Mouse (Mus musculus) liver, embryonic 15.5 days (tissue): ENCODE results near the gene Gabrd. TPM values are rescaled to one million over a fixed set of nuclear protein-coding genes. Genes with fewer than 3 reads are reported as not detected.

ENCODE experiments used
- ATAC-seq: fragments of 200-750 bp; cut with Nextera tagmentation; 2 replicates; pipeline ENCODE4 v1.8.0; 2017; ENCODE audit warnings: moderate number of reproducible peaks, mild to moderate bottlenecking, moderate library complexity; ENCODE audit not compliant: insufficient read depth
- H3K27ac ChIP-seq: fragments of 300-500 bp; sonication (generic); replicated peaks from 2 replicates; pipeline ENCODE4 v1.5.1; 2015; ENCODE audit warnings: mild to moderate bottlenecking, inconsistent platforms
- H3K27me3 ChIP-seq: fragments of 300-500 bp; sonication (generic); 2 replicates; pipeline ENCODE4 v1.6.1; 2015; ENCODE audit warnings: mild to moderate bottlenecking, inconsistent platforms
- H3K36me3 ChIP-seq: fragments of 300-500 bp; sonication (generic); replicated peaks from 2 replicates; pipeline ENCODE4 v1.6.1; 2015; ENCODE audit warnings: moderate library complexity, mild to moderate bottlenecking, inconsistent platforms
- H3K4me1 ChIP-seq: fragments of 300-500 bp; sonication (generic); replicated peaks from 2 replicates; pipeline ENCODE4 v1.6.1; 2015; ENCODE audit warnings: inconsistent platforms
- H3K4me2 ChIP-seq: fragments of 300-500 bp; sonication (generic); 2 replicates; pipeline ENCODE4 v1.6.1; 2015; ENCODE audit warnings: moderate library complexity, mild to moderate bottlenecking, inconsistent platforms
- H3K4me3 ChIP-seq: fragments of 300-500 bp; sonication (generic); replicated peaks from 2 replicates; pipeline ENCODE4 v1.5.1; 2015; ENCODE audit warnings: mild to moderate bottlenecking, inconsistent platforms
- H3K9ac ChIP-seq: fragments of 300-500 bp; sonication (generic); 2 replicates; pipeline ENCODE4 v1.6.1; 2015; ENCODE audit warnings: moderate library complexity, mild to moderate bottlenecking, inconsistent platforms
- H3K9me3 ChIP-seq: fragments of 300-500 bp; sonication (generic); replicated peaks from 2 replicates; pipeline ENCODE4 v1.6.1; 2016; ENCODE audit warnings: inconsistent platforms
- WGBS: fragments of 180-500 bp; shearing (Covaris S2); methylation state at CpG from one replicate; pipeline ENCODE4 v1.1.7; 2015; ENCODE audit warnings: mixed read lengths; ENCODE audit not compliant: insufficient replicate concordance; 5-methylcytosine and 5-hydroxymethylcytosine counted together
- polyA plus RNA-seq: library from polyadenylated mRNA; unstranded; fragments of >200 nt; fragmentation: Nextera tagmentation; extraction: Ambion mirVana; gene quantifications from 2 replicates; pipeline ENCODE4 v1.2.1, GENCODE M21; 2015

Gene Gabrd
- polyA plus RNA-seq, 1 experiment from 2014 or later, result not detected

GRCm38 (mm10) chr4:155413641-155414335 lies 15.9 kb upstream of the Gabrd start:
- H3K9me3 ChIP-seq, result no peaks in the 10 kb centered on the region
- no peak overlapping the region for H3K4me3 ChIP-seq
- no peak for ATAC-seq
- no peaks in the 10 kb centered on the region for H3K4me1 ChIP-seq
- no peak overlapping the region for H3K27ac ChIP-seq
- H3K9ac ChIP-seq, result no peak overlapping the region
- H3K36me3 ChIP-seq, result no peaks in the 10 kb centered on the region
- H3K4me2 ChIP-seq, result no peak overlapping the region
- WGBS, result 73% methylated on average over 11 of the region's 11 CpGs
- peaks cover 13% of the 10 kb centered on the region for H3K27me3 ChIP-seq

GRCm38 (mm10) chr4:155412124-155412523 lies 14.2 kb upstream of the Gabrd start:
- H3K36me3 ChIP-seq, result no peaks in the 10 kb centered on the region
- no peak overlapping the region for H3K27ac ChIP-seq
- no peaks in the 10 kb centered on the region for H3K4me1 ChIP-seq
- no peak for ATAC-seq
- H3K9ac ChIP-seq, result no peak overlapping the region
- no peaks in the 10 kb centered on the region for H3K9me3 ChIP-seq
- peaks cover 26% of the 10 kb centered on the region for H3K27me3 ChIP-seq
- WGBS, result 65% methylated on average over 6 of the region's 6 CpGs
- no peak overlapping the region for H3K4me3 ChIP-seq
- H3K4me2 ChIP-seq, result no peak overlapping the region

- Histone ChIP-seq H3K4me3 (peak within 1 kb of the TSS; percentile 26), H3K36me3 (no peaks in the 10 kb centered on the region), H3K4me1 (no peaks in the 10 kb centered on the region), H3K27ac (no peak within 1 kb of the TSS), H3K9ac (no peak within 1 kb of the TSS), H3K27me3 (peaks cover 29% of the 10 kb centered on the region), H3K9me3 (no peaks in the 10 kb centered on the region), H3K4me2 (peak within 1 kb of the TSS; percentile 54)
- WGBS, result 2% methylated on average over 35 of the region's 35 CpGs
- ATAC-seq, result no peak
Observed at GRCm38 (mm10) chr4:155409058-155409776, 11.3 kb upstream of the Gabrd start, which contains the start of gene Cfap74. TSS of gene Cfap74 (plus strand) at chr4:155409190.

- Histone ChIP-seq H3K4me3 (0 out of 2 replicates have a peak overlapping the region, but pooled peaks have one; percentile 26), H3K4me2 (peak overlapping the region; percentile 54), H3K9me3 (no peaks in the 10 kb centered on the region), H3K27me3 (peaks cover 29% of the 10 kb centered on the region), H3K27ac (no peak overlapping the region), H3K36me3 (no peaks in the 10 kb centered on the region), H3K4me1 (no peaks in the 10 kb centered on the region), H3K9ac (no peak overlapping the region)
- ATAC-seq, result no peak
- WGBS, result 6% methylated on average over 8 of the region's 8 CpGs
Observed at GRCm38 (mm10) chr4:155408695-155409057, 10.8 kb upstream of the Gabrd start.

GRCm38 (mm10) chr4:155402489-155402888 lies 4.6 kb upstream of the Gabrd start:
- 52% methylated on average over 1 of the region's 1 CpGs for WGBS
- peaks cover 34% of the 10 kb centered on the region for H3K27me3 ChIP-seq
- no peak for ATAC-seq
- no peak overlapping the region for H3K9ac ChIP-seq
- H3K9me3 ChIP-seq, result no peaks in the 10 kb centered on the region
- no peak overlapping the region for H3K27ac ChIP-seq
- H3K4me2 ChIP-seq, result no peak overlapping the region
- H3K4me3 ChIP-seq, result no peak overlapping the region
- peaks cover 5% of the 10 kb centered on the region; the same call in 1 of the 2 replicates for H3K4me1 ChIP-seq
- no peaks in the 10 kb centered on the region for H3K36me3 ChIP-seq

GRCm38 (mm10) chr4:155401121-155401520 lies 3.2 kb upstream of the Gabrd start:
- Histone ChIP-seq H3K4me3 (no peak overlapping the region), H3K4me1 (peaks cover 5% of the 10 kb centered on the region; the same call in 1 of the 2 replicates), H3K36me3 (no peaks in the 10 kb centered on the region), H3K27me3 (peaks cover 40% of the 10 kb centered on the region), H3K9ac (no peak overlapping the region), H3K9me3 (no peaks in the 10 kb centered on the region), H3K27ac (no peak overlapping the region), H3K4me2 (no peak overlapping the region)
- no peak for ATAC-seq
- WGBS, result 53% methylated on average over 7 of the region's 7 CpGs

- Histone ChIP-seq H3K27me3 (peaks cover 48% of the 10 kb centered on the region), H3K9ac (no peak overlapping the region), H3K27ac (no peak overlapping the region), H3K4me3 (peak overlapping the region; percentile 31; the same call in 1 of the 2 replicates), H3K36me3 (no peaks in the 10 kb centered on the region), H3K4me2 (peak overlapping the region; percentile 64), H3K9me3 (no peaks in the 10 kb centered on the region), H3K4me1 (peaks cover 5% of the 10 kb centered on the region; the same call in 1 of the 2 replicates)
- ATAC-seq, result no peak
- 5% methylated on average over 9 of the region's 9 CpGs for WGBS
Observed at GRCm38 (mm10) chr4:155398222-155398540, 269 bp upstream of the Gabrd start.

GRCm38 (mm10) chr4:155396751-155397150 lies 1.2 kb downstream of the Gabrd start:
- H3K4me3 ChIP-seq, result no peak overlapping the region
- peaks cover 48% of the 10 kb centered on the region for H3K27me3 ChIP-seq
- H3K9ac ChIP-seq, result no peak overlapping the region
- no peak overlapping the region for H3K27ac ChIP-seq
- ATAC-seq, result no peak
- H3K9me3 ChIP-seq, result no peaks in the 10 kb centered on the region
- WGBS, result 67% methylated on average over 4 of the region's 4 CpGs
- H3K4me2 ChIP-seq, result no peak overlapping the region
- peaks cover 5% of the 10 kb centered on the region; the same call in 1 of the 2 replicates for H3K4me1 ChIP-seq
- H3K36me3 ChIP-seq, result no peaks in the 10 kb centered on the region

- H3K36me3 ChIP-seq, result no peaks in the 10 kb centered on the region
Observed at GRCm38 (mm10) chr4:155395471-155395870, 2.4 kb downstream of the Gabrd start.

GRCm38 (mm10) chr4:155387166-155387565 lies 10.7 kb downstream of the Gabrd start:
- no peak for ATAC-seq
- Histone ChIP-seq H3K27me3 (no peaks in the 10 kb centered on the region), H3K9me3 (no peaks in the 10 kb centered on the region), H3K27ac (no peak overlapping the region), H3K9ac (no peak overlapping the region), H3K36me3 (no peaks in the 10 kb centered on the region), H3K4me1 (no peaks in the 10 kb centered on the region), H3K4me2 (no peak overlapping the region), H3K4me3 (no peak overlapping the region)
- WGBS, result 72% methylated on average over 8 of the region's 8 CpGs

More at GRCm38 (mm10) chr4:155395471-155395870, 2.4 kb downstream of the Gabrd start:
- 56% methylated on average over 5 of the region's 5 CpGs for WGBS
- ATAC-seq, result no peak
- H3K4me3 ChIP-seq, result no peak overlapping the region
- peaks cover 48% of the 10 kb centered on the region for H3K27me3 ChIP-seq
- H3K9me3 ChIP-seq, result no peaks in the 10 kb centered on the region
- no peak overlapping the region for H3K4me2 ChIP-seq
- H3K4me1 ChIP-seq, result peaks cover 5% of the 10 kb centered on the region; the same call in 1 of the 2 replicates
- no peak overlapping the region for H3K27ac ChIP-seq
- H3K9ac ChIP-seq, result no peak overlapping the region

GRCm38 (mm10) chr4:155383326-155383725 lies 14.6 kb downstream of the Gabrd start:
- H3K9me3 ChIP-seq, result no peaks in the 10 kb centered on the region
- no peak overlapping the region for H3K4me2 ChIP-seq
- no peak for ATAC-seq
- 41% methylated on average over 4 of the region's 4 CpGs for WGBS
- no peak overlapping the region for H3K4me3 ChIP-seq
- H3K27ac ChIP-seq, result no peak overlapping the region
- H3K27me3 ChIP-seq, result peaks cover 4% of the 10 kb centered on the region; the same call in 1 of the 2 replicates
- no peaks in the 10 kb centered on the region for H3K4me1 ChIP-seq
- no peaks in the 10 kb centered on the region for H3K36me3 ChIP-seq
- H3K9ac ChIP-seq, result no peak overlapping the region
